Mouse (Mus musculus) CH12.LX (cell line): ENCODE data around the gene Nlrp3. TPM values are rescaled to one million over a fixed set of nuclear protein-coding genes. Genes with fewer than 3 reads are reported as not detected.

Experiments used
- DNase-seq: peaks from one replicate; pipeline ENCODE4 v3.0.0-alpha.2; 2013; ENCODE audit errors: extremely low read depth
- H3K27ac ChIP-seq: 2 replicates; pipeline ENCODE4 v1.5.1; 2012; ENCODE audit warnings: low read depth, mild to moderate bottlenecking, control low read depth, moderate library complexity; ENCODE audit not compliant: insufficient read depth
- H3K27me3 ChIP-seq: replicated peaks from 2 replicates; pipeline ENCODE3; 2012; ENCODE audit warnings: inconsistent platforms
- H3K36me3 ChIP-seq, 2 experiments: replicated peaks in 1 of 2; 2 replicates each; pipeline versions ENCODE3 to v1.6.1; 2012; ENCODE audit warnings: inconsistent platforms in 1 of 2, low read length in 1 of 2, mild to moderate bottlenecking in 1 of 2, mixed read lengths in 1 of 2, moderate library complexity in 1 of 2; ENCODE audit not compliant: control insufficient read depth in 1 of 2, insufficient read depth in 1 of 2
- H3K4me1 ChIP-seq, 2 experiments: 2 replicates each; pipeline ENCODE4 v1.6.1; 2012; ENCODE audit warnings: inconsistent platforms in 1 of 2, moderate library complexity in 1 of 2; ENCODE audit not compliant: insufficient read depth in 2 of 2, control insufficient read depth in 1 of 2
- H3K4me2 ChIP-seq: 2 replicates; pipeline ENCODE4 v1.6.1; 2012; ENCODE audit warnings: low read depth, mild to moderate bottlenecking, control low read depth; ENCODE audit not compliant: poor library complexity, insufficient read depth, severe bottlenecking
- H3K4me3 ChIP-seq, 3 experiments: fragments of 150-350 bp in 1 of 3; sonication (generic) in 1 of 3; replicated peaks in 1 of 3; 2 replicates each; pipeline versions ENCODE3 to v1.5.1; 2011 to 2012; ENCODE audit warnings: low read depth in 2 of 3, low read length in 2 of 3, mild to moderate bottlenecking in 2 of 3, moderate library complexity in 2 of 3, control low read depth in 1 of 3, improper control_type of control experiment in 1 of 3, inconsistent platforms in 1 of 3, mixed read lengths in 1 of 3; ENCODE audit not compliant: poor library complexity in 1 of 3
- H3K79me2 ChIP-seq: replicated peaks from 2 replicates; pipeline ENCODE4 v1.6.1; 2012; ENCODE audit warnings: mild to moderate bottlenecking, moderate library complexity; ENCODE audit not compliant: control insufficient read depth, poor library complexity, insufficient read depth, severe bottlenecking; ENCODE audit errors: extremely low read depth
- H3K9ac ChIP-seq: 2 replicates; pipeline ENCODE4 v1.6.1; 2012; ENCODE audit warnings: low read depth, mild to moderate bottlenecking, control low read depth, moderate library complexity; ENCODE audit not compliant: insufficient read depth
- H3K9me3 ChIP-seq: replicated peaks from 2 replicates; pipeline ENCODE3; 2012; ENCODE audit warnings: low read length, inconsistent platforms, mixed read lengths
- E2F4 ChIP-seq: IDR thresholded peaks from 2 replicates; pipeline ENCODE4 v1.6.1; 2011; ENCODE audit warnings: low read depth, low read length, improper control_type of control experiment; ENCODE audit not compliant: insufficient replicate concordance
- EP300 ChIP-seq: IDR thresholded peaks from 2 replicates; pipeline ENCODE4 v1.6.1; 2011; ENCODE audit warnings: low read length, improper control_type of control experiment
- JUND ChIP-seq: conservative IDR thresholded peaks from 2 replicates; pipeline ENCODE4 v1.6.1; 2011; ENCODE audit warnings: low read depth, low read length, improper control_type of control experiment
- PAX5 ChIP-seq: IDR thresholded peaks from 2 replicates; pipeline ENCODE4 v1.6.1; 2012; ENCODE audit warnings: low read length, inconsistent platforms, mixed read lengths
- RAD21 ChIP-seq: IDR thresholded peaks from 2 replicates; pipeline ENCODE4 v1.6.1; 2011; ENCODE audit warnings: low read depth, mild to moderate bottlenecking, low read length, improper control_type of control experiment, moderate library complexity
- SMC3 ChIP-seq: IDR thresholded peaks from 2 replicates; pipeline ENCODE4 v1.6.1; 2011; ENCODE audit warnings: low read depth, low read length, improper control_type of control experiment
- TBP ChIP-seq: conservative IDR thresholded peaks from 2 replicates; pipeline ENCODE4 v1.6.1; 2011; ENCODE audit warnings: low read depth, low read length, improper control_type of control experiment
- TCF12 ChIP-seq: IDR thresholded peaks from 2 replicates; pipeline ENCODE4 v1.6.1; 2014; ENCODE audit warnings: low read depth, mild to moderate bottlenecking, inconsistent platforms, low read length, improper control_type of control experiment
- ZNF384 ChIP-seq: IDR thresholded peaks from 2 replicates; pipeline ENCODE4 v1.6.1; 2012; ENCODE audit warnings: low read depth, low read length, improper control_type of control experiment, inconsistent platforms
- dilution Hi-C: fragments of 300-500 bp; cut with MboI; formaldehyde crosslinking; loops from 2 replicates; pipeline ENCODE4 v1.14.3; 2020; ENCODE audit warnings: low sequenced_read_pairs; ENCODE audit not compliant: extremely low pct_unique_long_range_greater_than_20kb, extremely low pct_ligation_motif_present
- in situ Hi-C: fragments of 300-500 bp; cut with MboI; formaldehyde crosslinking; loops from 3 replicates; pipeline ENCODE4 v1.14.3; 2019; ENCODE audit warnings: low sequenced_read_pairs, low pct_ligation_motif_present, low pct_unique_long_range_greater_than_20kb, mixed read lengths
- polyA plus RNA-seq: library from polyadenylated mRNA; unstranded; fragments of >175 nt; gene quantifications from 2 replicates; pipeline ENCODE4 v1.2.1, GENCODE M21; 2012; ENCODE audit warnings: low read depth; ENCODE audit not compliant: insufficient read length
- total RNA-seq, 2 experiments: library from RNA; depleted of rRNA; stranded (reverse); fragments of 300-350 nt in 1 of 2; fragments of >200 nt in 1 of 2; gene quantifications; 2 replicates each; pipeline ENCODE4 v1.2.3; 2012 to 2014

Nlrp3 gene
- total and polyA plus RNA-seq, 3 experiments: 0.04 TPM; not detected in 2

DNA sequence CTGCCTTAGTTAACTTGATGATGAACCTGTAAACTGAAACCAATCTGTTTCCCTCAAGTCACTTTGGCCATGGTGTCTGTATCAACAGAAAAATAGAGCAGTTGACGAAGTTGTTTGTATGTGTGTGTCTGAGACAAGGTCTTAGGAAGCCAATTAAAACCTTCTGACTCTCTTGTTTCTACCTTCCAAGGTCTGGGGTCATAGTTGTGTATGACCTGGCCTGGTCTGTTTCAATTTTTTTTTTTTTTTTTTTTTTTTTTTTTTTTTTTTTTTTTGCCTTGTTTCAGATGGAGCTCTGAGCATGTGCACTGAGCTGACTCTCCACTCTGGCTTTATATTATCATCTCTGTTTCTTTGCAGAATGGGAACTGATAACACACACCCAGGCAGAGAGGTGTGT, 23.9 kb upstream of the Nlrp3 start:
- no peaks in the 10 kb centered on the region for H3K36me3 ChIP-seq
- no peaks in the 10 kb centered on the region for H3K79me2 ChIP-seq
- H3K27me3 ChIP-seq: peaks cover 4% of the 10 kb centered on the region
- no peaks in the 10 kb centered on the region for H3K9me3 ChIP-seq
- in situ Hi-C loops: no loop called here
- no peak overlapping the region for H3K9ac ChIP-seq
- no peak for DNase-seq
- no peaks in the 10 kb centered on the region for H3K4me1 ChIP-seq
- H3K27ac ChIP-seq: no peak overlapping the region
- no peak overlapping the region for H3K4me2 ChIP-seq
- H3K4me3 ChIP-seq: no peak overlapping the region
- dilution Hi-C loops: no loop called here
- peak; percentile 52; the same call in 1 of the 2 replicates for TF ChIP-seq ZNF384
- no peak for TF ChIP-seq JUND

DNA sequence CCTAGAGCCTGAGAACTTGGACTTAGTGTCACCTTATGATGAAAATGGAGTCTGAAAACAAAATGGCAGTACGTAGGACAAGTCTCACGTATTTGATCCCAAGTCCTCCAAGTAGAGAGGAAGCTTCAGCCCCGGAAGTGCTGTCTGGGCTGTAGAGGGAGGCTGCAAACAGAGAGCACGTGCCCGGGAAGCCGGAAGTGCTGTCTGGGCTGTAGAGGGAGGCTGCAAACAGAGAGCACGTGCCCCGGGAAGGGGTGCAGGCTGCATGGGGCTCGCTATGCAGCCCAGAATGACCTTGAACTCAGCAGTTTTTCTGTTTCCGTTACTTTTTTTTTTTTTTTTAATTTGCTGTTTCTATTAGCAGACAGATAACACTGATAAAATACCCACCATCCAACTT, 23.1 kb upstream of the Nlrp3 start:
- H3K4me1 ChIP-seq: no peaks in the 10 kb centered on the region
- DNase-seq: no peak
- H3K9me3 ChIP-seq: no peaks in the 10 kb centered on the region
- no peak overlapping the region for H3K27ac ChIP-seq
- no peak overlapping the region for H3K4me3 ChIP-seq
- TF ChIP-seq JUND (no peak), E2F4 (no peak), RAD21 (no peak), TBP (no peak), PAX5 (no peak)
- H3K27me3 ChIP-seq: peaks cover 4% of the 10 kb centered on the region
- H3K9ac ChIP-seq: no peak overlapping the region
- in situ Hi-C loops (no loop called here), dilution Hi-C loops (no loop called here)
- no peaks in the 10 kb centered on the region for H3K36me3 ChIP-seq
- H3K4me2 ChIP-seq: no peak overlapping the region
- no peaks in the 10 kb centered on the region for H3K79me2 ChIP-seq

GRCm38 (mm10) chr11:59519741-59520495, 21.4 kb upstream of the Nlrp3 start:
- peaks cover 4% of the 10 kb centered on the region for H3K27me3 ChIP-seq
- dilution Hi-C loops: no loop called here
- no peak for TF ChIP-seq TCF12
- no peak for TF ChIP-seq EP300
- no peak for TF ChIP-seq RAD21
- no peak for TF ChIP-seq SMC3
- H3K27ac ChIP-seq: no peak overlapping the region
- H3K4me2 ChIP-seq: no peak overlapping the region
- no peak overlapping the region for H3K4me3 ChIP-seq
- no peak for DNase-seq
- H3K79me2 ChIP-seq: no peaks in the 10 kb centered on the region
- no peak overlapping the region for H3K9ac ChIP-seq
- H3K36me3 ChIP-seq: no peaks in the 10 kb centered on the region
- H3K9me3 ChIP-seq: peaks cover 4% of the 10 kb centered on the region
- H3K4me1 ChIP-seq: peaks cover 0 to 2% of the 10 kb centered on the region in 2 experiments; a peak in 2 of 4 replicates
- in situ Hi-C loops: loop anchor here (10.0 kb wide), 1 partner anchor 235 kb away; no protein-coding TSS in a partner anchor
